Mouse (Mus musculus): ENCODE results near the gene Ly75. TPM values are rescaled to one million over a fixed set of nuclear protein-coding genes. Genes with fewer than 3 reads are reported as not detected.
A peak's percentile ranks its signal among the peaks of the same experiment; 100 is the strongest.

Gene Ly75
- total RNA-seq, 4 experiments from 2014 or later, result 1.1 to 2.0 (median 1.5) TPM

DNA sequence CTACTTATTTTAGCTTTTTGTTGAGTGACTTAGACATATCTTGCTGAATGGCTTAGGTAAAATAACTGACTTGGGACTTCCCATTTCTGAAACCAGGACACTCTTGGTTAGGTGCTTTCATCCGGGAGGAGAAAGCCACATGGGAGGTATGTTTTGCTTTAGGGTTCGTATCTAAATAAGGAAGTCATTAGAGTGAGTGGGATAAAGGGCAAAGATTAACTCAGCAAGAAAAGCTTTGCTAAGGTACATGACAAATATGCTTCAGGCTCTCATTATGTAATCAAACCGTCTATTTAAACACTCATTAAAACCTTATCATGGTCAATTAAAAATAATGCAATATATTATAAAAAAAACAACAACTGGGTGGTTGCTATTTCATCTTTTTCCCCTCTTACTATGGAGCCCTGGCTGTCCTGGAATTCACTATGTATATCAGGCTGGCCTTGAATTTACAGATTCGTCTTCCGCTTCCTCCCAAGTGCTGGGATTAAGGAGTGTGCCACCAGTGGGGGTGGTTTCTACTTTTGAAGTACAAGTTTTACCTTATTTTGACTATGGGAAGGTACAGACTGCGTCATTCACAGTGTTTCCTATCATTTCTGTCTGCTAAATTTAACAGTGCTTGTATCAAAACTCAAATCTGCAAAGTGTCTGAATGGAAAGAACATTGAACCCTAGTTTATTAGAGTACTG is 60.9 kb downstream of the Ly75 start:
- DNase-seq, result no peak

DNA sequence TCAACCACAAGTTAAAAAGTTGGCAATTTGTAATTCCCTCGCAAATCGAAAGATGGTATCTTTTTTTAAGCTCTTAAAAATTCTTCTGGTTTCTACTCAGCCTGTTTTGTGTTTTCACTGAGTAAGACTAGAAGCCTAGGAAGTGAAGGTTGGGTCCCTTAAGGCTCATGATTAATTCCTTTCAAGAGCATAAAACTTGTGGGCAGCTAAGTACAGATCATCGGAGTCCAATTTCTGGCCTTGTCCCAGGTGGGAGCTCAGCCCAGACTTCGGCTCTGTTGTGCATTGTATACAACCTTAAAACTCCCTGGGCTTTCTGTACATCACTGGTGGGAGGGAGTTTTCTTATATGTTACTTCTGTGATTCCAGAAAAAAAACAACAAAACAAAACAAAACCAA is 79.3 kb downstream of the Ly75 start:
- DNase-seq, result no peak

DNA sequence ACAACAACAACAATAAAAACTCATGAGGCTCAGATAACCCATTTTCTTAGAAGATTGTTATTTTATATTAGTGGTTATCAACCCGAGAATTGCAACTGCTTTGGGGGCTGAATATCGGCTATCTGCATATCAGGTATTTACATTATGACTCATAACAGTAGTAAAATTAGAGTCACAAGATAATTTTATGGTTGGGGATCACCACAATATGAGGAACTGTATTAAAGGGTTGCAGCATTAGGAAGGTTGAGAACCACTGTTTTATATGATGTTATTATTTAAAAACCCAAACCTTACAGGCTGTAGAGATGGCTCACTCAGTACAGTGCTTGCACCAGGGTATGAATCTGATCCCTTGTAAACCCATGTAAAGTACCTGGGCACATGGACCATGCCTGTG is 83.8 kb downstream of the Ly75 start:
- DNase-seq, result no peak

DNA sequence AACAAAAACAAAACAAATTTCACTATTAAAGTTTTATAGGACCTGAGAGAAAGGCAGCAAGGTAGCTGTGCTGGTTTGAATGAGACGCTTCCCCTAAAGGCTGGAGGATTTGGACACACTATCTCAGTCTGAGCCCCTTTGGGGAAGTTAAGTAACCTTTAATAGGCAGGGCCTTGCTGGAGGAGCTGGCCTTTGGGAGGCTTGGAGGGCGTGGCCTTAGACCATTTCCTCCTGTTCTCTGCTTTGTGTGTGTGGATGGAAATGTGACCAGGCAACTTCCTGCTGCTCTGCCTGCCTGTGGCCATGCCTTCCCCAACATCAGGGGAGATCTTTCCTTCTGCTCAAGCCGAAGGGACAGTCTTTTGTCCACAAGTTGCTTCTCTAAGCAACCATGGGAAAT is 84.8 kb downstream of the Ly75 start:
- no peak for DNase-seq

DNA sequence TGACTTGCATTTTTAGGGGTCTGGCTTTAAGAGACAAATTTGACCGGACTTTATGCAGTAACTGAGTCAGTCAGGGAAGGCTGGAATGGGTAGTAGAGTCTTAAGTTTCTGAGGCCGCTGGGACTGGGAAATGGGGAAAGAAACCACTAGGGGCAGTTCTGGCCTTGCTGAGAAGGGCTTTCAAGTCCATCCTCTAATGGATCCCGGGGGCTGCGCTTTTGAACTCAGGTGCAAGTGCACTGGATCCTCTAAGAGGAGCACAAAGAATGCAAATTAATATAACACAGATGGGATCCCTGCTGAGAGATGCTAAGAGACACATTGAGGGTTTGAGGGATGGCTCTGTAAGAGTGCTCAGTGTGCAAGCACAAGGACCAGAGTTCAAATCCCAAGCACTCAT is 91.7 kb downstream of the Ly75 start:
- DNase-seq, result no peak

DNA sequence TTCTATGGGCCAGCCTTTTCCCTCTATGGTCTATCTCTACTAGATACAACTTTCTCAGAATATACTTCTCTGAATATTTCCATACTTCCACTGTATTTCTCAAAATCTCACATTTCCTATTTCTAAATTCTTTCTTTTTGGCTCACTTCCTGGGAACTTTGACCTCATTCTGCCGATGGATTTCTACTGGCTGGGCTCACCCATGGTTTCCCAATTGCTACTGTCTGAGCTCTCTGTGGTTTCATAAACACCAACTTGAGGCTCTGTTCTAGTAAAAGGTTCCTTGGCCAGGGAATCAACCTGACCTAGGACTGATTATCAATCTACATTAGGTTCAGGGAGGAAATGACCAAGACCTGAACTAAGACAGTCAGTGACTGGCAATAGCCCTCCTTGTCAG is 93.7 kb downstream of the Ly75 start:
- no peak for DNase-seq

DNA sequence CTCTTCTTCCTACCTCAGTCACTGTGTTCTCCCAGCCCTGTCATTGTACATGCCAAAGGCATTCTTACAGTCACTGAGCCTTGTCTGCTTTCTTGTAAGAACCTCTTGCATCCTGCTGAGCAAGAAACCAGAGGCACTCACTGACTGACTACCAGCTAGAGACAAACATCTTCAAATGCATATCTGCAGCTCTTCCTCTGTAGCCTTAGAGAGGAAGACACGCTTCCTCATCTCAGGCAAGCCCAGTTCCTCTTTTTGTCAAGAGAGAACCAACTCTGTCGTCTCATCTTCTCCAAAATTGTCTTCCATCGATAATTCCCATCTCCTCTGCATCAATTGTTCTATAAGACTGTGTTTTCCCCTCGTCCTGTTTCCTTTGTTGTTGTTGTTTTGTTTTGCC is 94.5 kb downstream of the Ly75 start:
- no peak for DNase-seq

DNA sequence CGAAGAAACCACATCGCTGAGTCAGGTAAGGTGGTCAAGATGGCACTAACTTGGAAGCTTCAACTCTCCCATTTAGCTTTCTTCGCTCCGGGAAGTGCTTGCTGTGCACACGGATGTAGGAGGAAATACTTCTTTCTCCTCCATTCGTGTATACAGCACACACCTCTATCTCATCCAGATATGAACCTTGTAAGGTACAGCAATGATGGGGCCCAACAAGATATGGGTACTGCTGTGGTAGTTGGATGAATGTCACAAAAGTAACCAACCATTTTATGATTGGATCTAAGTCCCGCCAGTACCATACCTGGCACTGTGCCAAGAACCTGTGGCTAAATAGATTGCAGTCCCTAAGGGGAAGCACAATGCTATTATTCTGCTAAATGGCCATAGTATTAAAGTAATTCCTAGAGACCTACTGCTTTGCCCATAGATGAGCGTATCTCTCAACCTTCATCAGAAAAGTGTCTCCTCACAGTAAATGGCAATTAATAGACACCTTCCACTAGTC is 97.9 kb downstream of the Ly75 start:
- DNase-seq, result no peak

DNA sequence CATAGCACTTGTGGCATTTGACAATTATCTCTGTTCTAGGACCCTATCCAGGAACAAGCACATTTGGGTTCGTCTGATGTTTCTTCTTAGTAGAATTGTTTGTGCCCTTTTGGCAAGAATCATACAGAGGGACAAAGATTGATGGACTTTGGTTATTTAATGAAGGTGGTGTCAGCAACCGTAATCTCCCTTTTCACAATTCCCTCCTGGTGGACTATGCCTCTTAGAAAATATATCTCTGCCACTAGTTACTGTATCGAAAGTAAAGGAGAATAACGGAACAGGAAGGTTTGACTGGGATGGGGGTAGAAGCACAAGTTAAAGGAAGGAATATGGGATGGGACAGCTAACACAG is 98.7 kb downstream of the Ly75 start, which contains the start of gene Cd302:
Cd302 (minus strand) TSS at position 22 of the 355 bp plus-strand sequence.
- no peak for DNase-seq

DNA sequence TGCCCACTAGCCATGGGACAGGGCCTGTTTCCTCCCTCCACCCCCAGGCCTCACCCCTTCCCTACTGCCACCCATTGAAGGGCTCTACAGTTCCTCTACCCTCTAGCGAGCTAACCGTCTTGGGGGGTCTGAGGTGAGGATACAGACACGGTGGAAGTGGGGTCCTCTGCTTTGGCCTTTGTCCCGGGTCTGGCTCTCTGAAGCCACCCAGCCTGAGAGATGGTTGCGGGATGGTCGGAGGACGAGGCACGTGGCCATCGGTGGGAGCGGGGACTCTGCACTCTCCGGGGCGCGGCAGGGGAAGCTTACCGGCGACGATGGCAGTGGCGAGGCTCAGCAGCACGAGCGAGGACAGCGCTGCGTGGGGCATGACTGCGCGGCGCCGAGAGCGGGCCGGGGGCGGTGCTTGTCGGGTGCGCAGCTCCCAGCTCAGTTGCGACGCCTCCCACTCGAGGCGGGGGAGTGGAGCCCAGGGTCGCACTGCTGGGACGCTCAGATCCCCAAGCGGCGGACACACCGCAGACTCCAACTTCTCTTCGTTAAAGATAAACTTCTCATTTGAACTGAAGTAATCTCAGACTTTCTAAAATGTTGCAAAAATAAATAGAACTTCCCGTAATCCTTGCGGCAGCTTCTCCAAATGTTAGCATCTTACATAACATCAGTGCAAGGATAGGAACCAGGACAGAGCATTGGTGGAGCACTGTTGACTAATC is 99.2 kb downstream of the Ly75 start:
- DNase-seq, result peak; percentile 64

DNA sequence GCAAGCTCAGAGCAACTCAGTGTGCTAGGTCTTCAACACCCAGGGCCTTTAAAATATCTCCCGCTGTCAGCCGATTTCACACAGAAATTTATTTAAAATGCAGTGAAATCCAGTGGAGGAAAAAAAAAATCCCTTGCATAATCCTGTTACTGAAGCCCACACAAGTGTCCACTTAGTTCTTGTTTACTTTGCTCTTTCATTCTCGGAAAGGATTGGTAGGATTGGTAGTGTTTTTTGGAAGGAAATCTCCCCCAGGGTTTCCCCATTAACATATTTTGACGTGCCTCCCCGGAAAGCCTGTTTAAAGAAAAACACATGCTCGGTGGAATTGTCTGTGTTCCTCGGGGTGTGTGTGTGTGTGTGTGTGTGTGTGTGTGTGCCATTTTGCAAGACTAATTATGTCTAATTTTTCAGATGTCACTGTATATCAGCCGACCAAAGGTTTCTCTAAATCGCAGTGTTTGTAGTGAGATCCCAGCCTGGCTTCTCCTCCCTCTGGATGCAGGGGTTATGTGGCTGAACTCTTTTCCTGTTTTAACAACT is 99.8 kb downstream of the Ly75 start:
- no peak for DNase-seq

DNA sequence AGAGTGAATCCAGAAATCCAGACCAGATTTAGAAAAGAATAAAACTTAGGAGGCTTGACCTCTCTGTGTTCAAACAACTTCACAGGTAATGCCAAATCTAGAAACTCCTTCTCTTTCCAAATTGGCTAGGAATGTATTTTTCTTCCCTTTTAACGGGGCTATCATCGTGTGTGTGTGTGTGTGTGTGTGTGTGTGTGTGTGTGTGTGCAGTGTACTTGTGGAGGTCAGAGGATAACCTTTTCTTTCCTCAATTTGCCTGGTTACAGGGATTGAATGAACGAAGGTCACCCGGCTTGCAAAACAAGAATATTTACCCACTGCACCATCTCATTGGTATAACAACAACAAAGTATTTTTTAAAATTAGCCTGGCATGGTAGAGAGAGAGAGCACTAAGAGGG is 100.5 kb downstream of the Ly75 start:
- no peak for DNase-seq

DNA sequence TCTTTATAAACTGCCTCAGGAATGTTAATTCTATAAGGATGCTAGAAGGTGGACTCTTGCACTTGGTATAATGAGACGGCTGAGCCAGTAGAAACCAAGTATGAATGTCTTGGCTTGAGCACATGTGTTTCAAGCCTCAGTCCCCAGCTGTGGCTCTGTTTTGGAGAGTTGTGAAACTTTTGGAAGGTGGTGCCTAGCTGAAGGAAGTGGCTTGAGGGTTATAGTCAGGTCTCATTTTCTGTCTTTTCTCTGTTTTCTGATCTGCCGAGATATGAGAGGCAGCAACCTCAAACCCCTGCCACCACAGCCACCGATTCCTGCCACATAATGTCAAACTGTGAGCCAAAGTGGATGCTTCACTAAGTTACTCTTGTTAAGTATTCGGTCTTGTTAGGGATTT is 104.5 kb downstream of the Ly75 start:
- DNase-seq, result no peak

DNA sequence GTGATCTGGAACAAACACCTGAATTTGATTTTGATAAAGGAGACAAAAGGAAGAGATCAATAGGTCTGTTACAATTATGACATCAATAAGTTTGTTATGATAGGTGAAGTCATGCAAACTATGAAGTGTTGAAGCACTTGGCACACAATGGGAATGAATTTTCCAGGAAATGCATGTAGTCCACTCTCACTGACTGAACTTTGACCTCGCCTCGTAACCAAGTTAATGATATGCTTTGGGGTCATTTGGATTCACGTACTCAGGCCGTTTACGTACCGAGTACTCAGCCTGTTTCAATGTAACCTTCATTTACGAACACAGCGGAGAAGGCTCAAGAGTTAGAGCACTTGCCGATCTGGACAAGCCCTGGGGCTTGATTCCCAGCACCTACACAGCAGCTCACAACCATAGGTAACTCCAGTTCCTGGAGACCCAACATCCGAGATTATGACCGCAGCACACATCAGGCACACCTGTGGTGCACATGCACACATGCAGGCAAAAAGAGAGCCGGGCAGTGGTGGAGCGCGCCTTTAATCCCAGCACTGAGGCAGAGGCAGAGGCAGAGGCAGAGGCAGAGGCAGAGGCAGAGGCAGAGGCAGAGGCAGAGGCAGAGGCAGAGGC is 113.1 kb downstream of the Ly75 start:
- no peak for DNase-seq

DNA sequence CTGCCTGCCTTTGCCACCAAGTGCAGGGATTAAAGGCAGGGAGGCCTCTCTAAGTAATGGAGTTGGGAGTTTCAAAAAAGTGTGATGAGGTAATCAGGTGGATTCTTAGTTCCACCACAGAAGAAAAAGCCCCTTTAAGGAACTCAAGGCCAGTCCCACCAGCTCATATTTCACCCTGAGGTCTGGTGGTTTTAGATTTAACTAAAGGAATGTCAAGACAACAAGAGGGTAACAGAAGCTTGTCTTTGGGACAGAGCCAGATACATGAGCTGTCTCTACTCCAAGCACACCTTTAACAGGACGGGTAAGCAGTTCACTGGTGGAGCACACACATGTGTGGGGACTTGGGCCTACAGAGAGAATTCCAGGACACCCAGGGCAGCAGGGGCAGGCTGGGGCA is 115.5 kb downstream of the Ly75 start:
- no peak for DNase-seq

DNA sequence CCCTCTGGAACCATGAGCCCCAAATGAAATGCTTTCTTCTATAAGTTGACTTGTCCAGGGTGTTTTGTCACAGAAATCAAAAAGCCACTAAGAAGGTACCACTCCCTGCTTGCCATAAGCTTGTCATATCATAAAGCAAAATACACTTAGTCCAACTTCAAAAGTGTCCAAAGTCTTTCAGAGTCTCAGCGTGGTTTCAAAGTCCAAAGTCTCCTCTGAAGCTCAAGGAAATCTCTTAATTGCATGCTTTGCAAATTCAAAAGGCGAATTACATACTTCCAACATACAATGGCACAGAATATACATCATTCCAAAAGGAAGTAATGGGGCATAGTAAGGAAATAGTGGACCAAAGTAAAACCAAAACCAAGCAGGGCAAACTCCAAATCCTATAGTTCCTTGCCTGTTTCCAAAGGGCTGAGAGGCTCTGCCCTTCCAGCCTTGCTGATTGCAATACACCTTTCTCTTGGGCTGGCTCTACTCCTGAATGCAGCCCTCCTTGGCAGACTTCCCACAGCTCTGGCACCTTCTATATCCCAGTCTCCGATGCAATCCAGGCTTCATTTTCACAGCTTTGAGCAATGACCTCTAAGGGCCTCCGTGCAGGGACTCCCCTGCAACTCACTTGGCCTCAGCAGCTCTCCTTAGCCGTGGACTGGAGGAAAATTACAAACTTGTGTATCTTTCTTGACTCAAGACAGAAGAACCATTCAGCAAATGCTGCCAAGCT is 122.3 kb downstream of the Ly75 start:
- DNase-seq, result no peak

DNA sequence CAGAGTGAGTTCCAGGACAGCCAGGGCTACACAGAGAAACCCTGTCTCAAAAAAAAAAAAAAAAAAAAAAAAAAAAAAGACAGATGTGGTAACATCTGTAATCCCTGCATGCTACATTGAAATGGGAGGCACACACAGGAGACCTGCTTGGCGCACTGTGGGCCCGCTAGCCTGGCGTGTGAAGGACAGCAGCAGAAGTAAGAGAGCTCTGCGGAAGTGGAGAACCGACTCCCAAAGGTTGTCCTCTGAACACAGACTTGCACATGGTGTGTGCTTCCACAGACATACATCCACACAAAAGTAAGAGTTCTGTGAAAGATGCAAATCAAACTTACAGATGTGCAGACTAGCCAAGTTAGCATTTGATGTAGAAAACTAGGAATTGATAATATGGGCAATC is 123.9 kb downstream of the Ly75 start:
- no peak for DNase-seq

DNA sequence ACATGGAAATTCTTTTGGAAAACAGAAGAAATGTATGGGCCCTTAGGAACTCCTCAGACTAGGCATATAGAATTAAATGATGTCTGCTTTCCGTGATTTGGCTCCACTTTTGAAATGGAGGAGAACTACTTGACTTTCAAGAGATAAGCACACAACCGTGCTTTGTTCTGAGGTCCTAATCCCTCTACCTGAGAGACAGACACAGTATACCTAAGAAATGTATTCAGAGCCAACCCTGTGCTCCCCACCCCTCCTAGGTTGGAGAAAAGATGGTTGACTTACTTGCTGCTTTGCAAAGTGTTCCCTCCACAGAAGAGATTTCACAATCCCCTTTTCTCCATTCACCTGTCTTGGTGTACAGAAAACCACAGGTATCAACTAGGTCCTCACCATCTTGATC is 126.4 kb downstream of the Ly75 start:
- no peak for DNase-seq

DNA sequence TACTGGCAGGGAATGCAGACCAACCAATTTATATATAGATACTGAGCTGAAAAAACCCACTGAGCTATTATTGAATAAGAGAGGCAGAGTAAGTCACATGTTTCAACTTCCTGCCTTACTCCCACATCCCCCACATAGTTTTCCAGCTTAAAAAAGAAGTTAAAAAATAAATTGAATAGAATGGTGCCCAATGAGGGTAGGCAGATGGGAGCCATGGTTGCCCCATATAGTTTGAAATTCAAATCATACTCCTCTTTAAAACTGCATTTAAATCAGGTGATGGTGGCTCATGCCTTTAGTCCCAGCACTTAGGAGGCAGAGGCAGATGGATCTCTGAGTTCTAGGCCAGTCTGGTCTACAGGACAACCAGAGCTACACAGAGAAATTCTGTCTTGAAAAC is 129.6 kb downstream of the Ly75 start:
- DNase-seq, result no peak

DNA sequence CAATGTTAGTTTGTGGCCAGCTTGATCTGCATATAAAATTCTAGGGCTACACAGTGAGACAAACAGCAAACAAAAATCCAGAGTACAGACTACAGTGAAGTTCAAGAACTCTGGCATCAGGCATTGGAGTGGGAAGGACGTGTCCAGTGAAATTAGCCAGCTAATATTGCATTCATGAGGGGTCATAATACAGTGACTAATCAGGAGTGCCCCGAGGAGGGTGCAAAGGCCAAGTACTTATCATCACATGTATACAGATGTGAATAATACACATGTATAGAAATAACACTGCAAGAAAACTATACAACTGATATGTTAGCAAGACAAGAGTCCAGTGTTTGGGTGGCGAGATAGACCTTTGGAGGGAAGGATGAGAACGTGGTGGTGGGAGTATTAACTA is 130.3 kb downstream of the Ly75 start:
- no peak for DNase-seq
